Mouse (Mus musculus) testis, postnatal 10 days (tissue): ENCODE results near the gene Irf3.
A peak's percentile ranks its signal among the peaks of the same experiment; 100 is the strongest.
"Not testable (repeated sequence)": the region's sequence is repeated elsewhere in the genome, so short reads cannot be mapped to it uniquely, and the experiment has no call there.

ENCODE experiments used
- DNase-seq: peaks from one replicate; pipeline ENCODE4 v3.0.0; 2021; ENCODE audit warnings: low spot score

The Irf3 gene

DNA sequence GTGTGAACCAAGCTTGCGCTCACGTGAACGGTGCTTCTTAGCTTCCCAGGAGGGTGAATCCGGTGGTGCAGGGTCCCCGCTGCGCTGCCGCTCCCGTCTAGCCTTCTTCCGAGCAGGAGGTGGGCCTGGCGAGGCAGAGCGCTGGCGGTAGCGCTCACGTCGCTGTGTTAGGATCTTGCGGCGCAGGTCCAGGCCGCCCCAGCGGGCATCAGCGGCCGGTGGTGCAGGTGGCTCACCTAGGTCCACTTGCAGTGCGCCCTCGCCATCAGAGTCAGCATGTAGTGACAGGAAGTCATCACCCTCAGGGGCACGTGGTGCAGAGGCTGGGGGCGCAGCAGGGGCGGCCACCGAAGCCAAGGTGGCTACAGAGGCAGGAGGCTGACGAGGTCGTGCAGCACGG, 10.4 kb downstream of the Irf3 start:
- DNase-seq, result no peak

DNA sequence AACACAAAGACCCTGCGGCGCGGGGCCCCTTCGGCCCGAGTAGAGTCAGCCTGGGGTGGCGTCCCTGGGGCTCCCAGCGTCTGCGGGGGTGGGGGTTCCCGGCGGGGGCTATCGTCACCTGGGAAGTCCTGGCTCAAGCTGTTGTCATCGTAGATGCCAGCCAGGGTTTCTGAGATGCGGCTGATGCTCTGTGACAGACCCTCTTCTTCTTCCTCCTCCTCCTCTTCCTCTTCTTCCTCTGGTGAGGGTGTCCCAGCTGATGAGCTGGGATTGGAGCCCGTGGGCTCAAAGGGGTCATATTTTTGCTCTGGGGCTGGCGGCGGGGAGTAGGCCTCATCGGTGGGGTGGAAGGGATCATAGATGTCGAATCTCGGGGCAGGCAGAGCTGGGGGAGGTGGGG, 11.0 kb downstream of the Irf3 start:
- no peak for DNase-seq

DNA sequence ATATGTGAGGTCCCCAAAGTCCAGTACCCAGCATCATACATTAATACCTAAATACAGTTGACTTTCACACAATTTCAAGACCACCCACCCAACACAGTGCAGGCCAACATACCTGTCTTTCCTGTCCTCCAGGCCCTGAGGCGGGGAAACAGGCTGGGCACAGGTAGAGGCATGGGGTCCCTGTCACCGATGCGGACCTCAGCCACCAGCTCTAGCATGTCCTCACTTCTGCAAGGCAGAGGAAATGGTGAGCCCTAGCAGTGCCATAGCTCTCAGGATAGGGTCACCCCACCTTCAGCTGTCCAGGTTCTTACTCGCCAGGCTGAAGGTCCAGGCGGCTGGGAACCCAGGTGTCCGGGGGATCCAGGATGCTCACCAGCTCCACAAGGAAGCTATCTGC, 14.6 kb downstream of the Irf3 start:
- DNase-seq, result no peak

DNA sequence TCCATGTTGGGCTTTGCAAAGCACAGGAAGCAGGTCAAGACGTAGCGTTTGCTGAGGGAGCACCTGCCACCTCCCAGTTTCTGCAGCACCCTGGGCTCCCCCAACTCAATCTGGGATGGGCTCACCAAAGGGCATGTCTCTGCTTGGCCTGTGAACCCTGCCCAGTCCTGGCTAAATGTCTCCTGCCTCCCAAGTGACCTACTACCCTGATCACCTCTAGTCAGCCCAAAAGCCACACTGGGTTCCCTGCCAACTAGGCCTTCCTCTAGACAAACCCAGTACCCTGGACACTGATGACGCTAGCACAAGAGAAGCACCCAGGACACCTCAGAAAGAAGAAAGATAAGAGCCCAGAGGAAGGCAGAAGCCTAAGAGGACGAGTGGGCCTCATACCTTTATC, 15.4 kb downstream of the Irf3 start:
- DNase-seq, result no peak

DNA sequence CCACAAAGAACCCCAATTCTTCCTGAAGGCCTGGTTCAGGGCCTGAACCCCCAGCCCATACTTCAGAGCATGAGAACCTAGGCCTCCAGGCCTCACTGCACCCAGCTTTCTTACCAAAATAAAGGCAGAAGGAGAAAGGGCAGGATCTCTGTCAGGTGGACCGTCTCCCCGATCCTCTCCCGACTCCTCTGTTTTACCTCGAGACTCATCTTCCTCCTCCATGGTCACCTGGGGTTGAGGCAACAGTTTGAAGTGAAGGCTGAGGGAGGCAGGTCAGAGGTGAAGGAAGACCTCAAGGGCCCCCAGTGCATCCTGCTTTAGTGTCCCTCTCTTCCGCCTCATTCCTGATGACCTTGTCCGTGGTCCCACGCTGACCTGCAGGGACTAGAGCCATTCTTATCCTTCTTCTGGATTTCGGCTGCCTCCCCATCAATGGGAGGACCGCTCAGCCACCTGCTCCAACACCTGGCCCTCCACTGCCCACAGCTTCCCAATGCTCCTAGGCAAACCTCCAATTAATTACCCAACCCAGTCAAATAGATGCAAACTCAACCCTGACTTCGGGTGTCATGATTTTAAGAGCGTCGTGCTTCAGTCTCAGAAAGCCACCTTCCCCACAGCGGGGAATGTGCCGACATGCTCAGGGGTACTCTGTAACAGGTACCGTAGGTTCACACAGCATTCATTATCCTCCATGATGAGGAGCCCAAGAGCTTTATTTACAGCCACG, 16.1 kb downstream of the Irf3 start:
- DNase-seq, result no peak

DNA sequence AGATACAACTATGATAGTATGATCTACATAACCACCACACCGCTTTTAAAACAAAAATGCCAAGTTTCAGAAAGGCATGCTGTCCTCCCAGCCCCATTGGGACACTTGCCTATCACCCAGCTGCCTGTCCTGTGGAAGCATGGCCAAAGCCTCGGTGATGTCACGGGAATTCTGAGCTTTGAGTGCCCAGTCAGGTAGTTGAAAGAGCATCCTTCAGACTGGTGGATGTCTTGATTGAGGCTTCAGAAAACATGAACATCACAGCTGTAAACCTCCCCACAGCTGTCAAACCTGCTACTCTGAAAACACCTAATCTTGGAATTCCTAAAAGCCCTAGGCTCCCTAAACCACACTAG, 16.6 kb downstream of the Irf3 start:
- DNase-seq, result no peak

DNA sequence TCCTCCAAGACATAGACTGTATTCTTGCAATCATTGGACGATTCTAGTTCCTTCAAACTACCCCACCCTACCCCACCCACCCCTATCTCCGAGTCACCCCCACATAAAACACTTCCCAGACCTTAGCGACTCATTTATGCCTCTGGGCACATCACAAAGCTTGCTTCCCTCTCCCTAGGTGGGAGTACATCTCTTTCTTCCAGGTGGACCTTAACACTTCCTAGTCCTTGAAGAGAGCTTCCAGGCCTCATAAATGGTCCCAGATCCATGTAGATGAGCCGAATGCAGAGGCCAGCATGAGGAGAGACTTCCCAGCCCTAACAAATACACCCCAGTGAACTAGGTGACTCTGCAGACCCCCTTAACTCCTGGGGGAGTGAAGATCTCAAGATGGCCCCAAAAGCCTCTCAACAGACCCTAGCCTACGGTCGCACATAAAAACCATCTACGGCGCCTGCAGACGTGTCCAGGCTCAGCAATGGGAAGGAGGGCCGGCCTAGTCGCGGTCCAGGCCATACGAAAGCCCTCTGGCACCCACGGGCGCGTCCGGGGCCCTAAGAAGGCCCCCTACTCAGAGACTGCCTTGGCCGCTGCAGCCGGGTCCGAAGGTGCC, 18.0 kb downstream of the Irf3 start:
- no peak for DNase-seq

DNA sequence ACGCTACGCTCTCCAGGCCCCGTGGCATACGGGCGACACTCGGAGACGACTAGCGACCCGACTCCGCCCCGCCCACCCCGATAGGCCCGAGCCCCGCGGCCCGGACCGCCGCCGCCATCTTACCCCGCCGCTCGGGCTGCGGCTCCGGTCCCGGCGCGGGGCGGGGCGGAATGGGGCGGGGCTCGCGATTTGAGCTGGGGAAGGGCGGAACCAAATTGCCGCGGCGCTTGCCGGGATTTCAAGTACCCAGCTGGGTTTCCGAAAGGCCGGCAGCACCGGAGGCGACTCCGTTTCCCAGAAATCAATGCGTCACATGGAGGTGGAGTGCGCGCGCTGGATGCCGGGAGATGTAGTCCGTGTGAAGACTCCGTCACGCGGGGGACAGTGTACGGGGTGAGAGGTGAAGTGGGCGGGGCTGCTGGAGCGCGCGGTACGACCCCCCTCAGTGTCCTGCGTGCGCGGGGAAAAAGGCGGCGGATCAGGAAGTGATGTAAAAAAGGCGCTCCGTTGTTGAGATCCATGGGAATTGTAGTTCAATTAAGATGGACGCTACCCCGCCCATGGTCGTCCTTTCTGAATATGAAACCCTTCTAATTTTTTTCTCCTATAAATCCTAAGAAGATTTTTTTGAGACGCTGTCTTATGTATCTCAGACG, 18.6 kb downstream of the Irf3 start, which contains the start of gene Scaf1:
TSS of gene Scaf1 (minus strand) at position 407 of the 656 bp plus-strand sequence.
- DNase-seq, result peak; percentile 99

DNA sequence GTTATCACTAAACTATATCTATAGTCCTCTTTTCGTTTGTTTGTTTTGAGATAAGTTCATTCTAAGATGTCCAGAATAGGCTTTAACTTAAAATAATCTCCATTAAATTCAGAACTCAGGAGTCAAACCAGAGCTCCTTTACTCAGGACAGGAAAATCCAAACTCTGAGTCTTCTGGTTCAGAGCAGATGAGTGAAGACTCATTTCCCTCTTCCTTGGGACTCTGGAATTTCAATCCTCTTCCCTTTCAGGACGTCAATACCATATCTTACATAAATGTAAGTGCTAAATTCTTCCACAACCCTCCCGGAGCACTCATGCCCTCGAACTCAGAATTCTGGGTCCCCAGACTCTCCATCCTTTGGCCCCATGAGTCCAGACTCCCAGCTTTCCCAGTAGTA, 19.3 kb downstream of the Irf3 start:
- DNase-seq, result no peak

DNA sequence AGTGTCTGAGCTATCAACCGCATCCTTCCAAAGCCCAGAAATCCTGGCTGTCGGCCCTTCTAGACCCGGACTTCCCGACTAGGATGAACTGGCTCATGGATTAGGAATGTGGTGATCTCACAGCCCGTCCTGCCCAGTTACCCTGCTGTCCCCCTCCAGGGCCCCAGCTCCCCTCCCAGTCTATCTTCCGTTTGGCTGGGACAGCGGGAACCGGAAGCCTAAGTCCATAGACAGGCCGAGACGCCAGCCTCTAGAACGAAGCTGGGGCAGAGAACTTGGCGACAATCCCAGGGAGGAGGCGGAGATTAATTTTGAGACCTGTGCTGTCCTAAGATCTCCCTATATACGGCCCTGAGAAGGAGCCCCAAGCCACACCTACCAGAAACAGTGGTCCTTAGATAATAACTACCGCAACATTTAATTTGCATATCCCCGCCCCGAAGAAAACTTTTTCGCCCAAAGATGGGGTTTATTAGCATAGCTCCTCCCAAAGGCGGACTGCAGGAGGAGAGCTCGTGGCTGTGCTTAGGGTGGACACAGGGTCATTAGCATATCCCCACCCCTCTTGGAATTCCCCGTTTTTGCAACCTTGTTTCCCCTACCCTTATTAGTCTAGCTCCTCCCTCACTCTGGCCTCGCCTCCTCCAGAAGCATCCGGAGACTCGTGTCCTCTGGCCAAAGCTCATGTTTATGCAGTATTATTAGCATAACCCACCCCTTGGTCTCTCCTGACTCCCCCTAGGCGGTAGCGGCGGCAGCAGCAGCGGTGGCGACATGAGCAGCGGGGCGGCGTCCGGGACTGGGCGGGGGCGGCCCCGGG, 20.0 kb downstream of the Irf3 start, which contains the start of gene Rras:
TSS of gene Rras (plus strand) at position 720 of the 820 bp plus-strand sequence.
- DNase-seq, result peak; percentile 89

DNA sequence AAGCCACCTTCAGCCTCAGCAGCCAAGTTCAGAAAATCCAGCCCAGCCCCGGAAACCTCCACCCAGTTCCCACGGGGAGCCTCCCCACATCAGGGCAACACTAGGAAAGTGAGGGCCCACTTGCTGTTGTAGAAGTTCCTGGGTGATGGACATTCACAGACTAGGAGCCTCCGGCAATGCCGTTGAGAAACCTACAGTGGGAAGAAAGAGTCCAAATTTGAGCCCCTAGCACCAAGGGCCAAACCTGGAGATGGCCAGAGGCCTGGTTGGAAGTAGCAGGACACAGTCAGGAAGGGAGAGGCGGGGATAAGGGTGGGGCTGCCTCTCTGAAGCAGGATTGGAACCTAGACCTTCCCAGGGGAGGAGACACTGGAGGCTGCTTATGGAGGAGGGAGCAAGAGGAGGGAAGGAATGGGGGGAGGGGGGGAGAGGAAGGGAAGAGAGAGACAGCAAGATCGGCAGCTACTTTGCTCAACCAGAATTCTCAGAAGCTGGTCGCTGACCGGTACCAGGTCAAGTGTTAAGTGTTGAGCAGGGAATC, 21.7 kb downstream of the Irf3 start:
- no peak for DNase-seq

DNA sequence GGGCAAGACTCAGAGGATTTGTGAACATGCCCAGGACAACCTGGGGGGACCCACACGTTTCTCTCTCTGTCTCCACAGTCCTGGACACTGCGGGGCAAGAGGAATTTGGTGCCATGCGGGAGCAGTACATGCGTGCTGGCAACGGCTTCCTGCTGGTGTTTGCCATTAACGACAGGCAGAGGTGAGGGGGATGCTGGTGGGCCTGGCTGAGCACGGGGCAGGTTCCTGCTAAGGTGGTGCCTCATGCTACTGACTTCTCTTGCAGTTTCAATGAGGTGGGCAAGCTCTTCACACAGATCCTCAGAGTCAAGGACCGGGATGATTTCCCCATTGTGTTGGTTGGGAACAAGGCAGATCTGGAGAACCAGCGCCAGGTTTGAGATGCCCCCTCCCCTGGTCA, 22.8 kb downstream of the Irf3 start:
- DNase-seq, result no peak

DNA sequence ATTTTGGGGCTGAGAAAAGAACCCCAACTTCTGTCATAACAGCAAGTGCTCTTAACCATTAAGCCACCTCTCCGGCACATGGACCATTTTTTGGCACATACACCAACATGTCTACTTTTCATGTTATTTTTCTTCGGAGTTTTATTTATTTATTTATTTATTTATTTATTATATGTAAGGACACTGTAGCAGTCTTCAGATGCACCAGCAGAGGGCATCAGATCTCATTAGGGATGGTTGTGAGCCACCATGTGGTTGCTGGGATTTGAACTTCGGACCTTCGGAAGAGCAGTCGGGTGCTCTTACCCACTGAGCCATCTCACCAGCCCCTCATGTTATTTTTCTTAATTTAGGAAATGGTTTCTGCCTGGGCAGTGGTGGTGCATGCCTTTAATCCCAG, 26.3 kb downstream of the Irf3 start:
- DNase-seq, result not testable (repeated sequence)

DNA sequence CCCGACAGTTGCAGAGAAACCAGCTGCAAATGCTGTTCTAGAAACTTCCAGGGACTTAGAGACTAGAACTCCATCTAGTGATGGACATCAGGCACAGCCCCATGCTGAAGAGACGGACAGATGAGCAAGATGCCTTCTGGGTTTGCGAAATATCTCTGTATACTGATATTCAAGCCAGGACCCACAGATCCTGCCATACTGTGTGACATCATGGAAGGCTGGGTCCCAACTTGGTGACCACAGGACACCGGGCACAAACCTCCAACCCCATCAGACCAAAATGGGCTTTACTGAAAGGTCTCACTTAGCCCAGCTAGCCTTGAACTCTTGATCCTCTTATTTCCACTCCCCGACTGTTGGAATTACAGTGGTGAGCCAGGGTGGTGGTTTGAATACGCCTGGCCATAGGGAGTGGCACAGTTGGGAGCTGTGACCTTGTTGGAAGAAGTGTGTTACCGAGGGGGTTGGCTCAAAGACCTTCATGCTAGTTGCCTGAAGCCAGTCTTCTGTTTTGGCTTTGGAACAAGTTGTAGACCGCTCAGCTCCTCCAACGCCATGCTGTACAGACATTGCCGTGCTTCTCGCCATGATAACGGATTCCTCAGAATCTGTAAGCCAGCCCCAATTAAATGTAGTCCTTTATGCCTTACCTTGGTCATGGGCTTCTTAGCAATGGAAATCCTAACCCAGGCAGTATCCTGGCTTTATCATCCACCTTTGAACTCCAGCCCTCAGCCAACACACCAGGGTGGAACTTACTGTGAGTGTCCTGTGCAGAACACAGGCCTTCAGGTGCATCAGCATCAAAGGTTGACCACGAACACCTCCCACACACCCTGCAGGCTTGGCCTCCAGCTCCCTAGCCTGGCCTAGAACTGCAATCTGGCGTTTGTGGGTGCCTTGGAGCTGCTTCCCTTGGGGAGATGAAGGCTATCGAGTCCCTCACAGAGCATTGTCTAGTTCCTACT, 27.1 kb downstream of the Irf3 start:
- no peak for DNase-seq

DNA sequence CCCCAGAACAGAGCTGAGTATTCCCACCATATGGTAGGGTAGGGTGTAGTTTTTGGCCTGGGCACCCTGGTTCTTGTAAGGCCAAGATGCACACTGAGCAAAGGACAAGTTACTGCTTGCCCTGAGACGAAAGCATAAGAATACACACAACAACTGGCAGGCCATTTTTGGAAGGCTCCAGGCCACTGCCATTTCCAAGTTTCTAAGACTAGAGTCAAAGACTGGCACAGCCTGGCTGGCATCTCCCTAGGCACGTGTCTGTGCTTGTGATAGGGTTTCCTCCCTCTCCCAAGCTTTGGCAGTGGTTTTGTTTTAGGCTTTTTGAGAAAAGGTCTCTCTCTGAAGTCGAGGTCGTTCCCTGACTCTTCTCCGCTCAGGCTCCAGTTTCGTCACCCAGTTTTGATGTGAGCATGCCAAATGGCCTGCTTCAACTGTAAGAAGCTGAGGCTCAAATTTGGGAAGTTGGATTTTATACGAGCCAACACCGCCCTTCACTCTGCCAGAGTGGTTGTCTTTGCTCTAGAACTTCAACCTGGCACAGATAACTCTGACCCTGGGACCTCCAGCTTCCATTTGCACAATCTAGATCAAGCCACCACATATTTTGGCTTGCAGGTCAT, 28.3 kb downstream of the Irf3 start:
- no peak for DNase-seq

DNA sequence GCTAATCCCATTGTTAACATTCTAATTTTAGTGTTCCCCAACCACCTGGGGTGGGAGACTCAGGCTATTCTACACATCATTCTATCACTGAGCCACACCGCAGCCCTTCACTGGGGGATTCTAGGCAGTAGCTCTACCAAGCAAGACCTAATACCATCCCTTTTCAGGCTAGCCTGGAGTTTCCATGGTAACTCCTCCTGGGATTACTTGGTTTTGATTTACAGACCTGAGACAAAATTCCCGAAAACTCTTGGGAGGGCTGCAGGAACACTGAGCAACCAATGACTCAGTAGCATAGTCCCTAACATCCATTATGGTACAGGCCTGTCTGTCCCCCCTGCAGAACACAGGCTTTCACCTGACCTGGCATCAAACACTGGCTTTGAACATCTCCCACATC, 28.8 kb downstream of the Irf3 start:
- no peak for DNase-seq

DNA sequence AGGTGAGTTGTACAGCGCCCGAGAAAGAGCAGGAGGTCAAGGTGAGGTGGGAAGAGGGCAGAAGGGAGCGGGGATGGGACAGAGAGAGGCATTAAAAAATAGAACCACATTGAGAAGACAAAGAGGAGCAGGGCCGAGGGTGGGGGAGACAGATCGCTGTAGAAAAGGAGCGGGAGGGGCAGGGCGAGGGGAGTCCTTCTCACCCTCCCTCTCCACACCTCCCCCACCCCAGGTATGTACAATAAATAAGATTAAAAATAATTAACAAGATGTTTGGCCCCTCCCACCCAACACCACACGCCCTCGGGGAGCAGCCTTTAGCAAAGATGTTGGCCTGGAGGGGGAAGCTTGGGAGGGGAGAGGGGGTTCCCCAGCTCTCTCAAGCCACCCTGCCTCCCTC, 30.3 kb downstream of the Irf3 start:
- no peak for DNase-seq

DNA sequence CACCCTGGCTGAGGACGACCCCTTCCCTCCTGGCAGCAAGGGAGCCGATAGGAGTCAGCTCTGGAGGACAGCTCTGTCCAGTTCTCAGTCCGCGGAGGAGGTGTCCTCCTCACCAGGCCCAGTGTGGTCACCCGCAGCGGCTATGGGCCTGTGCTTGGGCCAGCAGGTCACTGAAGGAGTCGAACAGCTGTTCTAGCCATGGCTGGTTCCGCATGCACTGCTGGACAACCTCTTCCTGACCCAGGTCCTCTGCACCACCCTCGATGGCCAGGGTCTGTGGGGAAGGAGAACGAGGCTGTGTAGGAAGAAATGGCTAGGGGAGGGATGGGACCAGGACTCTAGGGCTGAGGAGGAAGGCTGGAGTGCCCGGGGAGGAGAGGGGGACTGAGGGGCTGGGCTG, 30.9 kb downstream of the Irf3 start:
- no peak for DNase-seq

DNA sequence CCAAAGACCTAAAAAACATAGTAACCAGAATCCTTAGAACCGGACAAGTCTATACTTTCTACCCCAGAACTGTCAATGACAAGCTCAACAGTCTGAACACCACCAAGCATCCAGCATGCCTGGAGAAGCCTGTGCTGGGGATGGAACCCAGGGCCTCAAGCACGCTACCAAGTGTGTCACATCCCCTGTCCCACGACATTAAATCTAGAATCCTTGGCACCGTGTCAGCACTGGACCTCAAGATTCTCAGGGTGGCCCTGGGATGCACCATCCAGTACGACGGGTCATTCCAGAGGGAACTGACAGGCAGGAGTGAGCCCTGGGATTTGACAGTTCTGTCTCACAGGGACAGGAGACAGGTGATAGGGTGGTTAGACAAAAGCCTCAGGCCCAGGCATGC, 32.5 kb downstream of the Irf3 start:
- no peak for DNase-seq

DNA sequence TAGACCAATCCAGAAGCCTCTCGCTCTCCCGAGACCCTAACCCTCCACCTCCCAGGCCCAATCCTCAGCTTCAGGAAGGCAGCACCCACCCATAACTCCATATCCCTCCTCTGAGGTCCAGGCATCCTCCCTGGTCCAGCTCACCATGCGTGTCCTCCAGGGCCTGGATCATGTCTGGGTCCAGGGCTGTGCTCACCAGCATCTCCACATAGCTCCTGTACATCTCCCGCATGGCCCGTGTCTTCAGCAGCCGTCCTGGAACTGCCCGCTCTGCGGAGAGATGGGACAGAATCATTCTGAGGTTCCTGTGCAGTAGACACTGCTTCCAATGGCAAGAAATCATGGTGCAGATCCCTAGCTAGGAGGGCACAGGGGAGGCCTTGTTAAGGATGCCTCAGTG, 33.4 kb downstream of the Irf3 start:
- no peak for DNase-seq
